Mouse (Mus musculus) c-Kit-positive CD71-positive TER-119-positive erythroid progenitor cells, embryonic 14.5 days (primary cell): Measurements from ENCODE around the gene Cers6.

Experiments used
- DNase-seq: peaks from one replicate; pipeline ENCODE4 v3.0.0-alpha.2; 2013; ENCODE audit warnings: low spot score

The Cers6 gene

GRCm38 (mm10) chr2:68860904-68861685, at the start of gene Cers6:
Cers6 (plus strand) TSS chr2:68861441.
- DNase-seq = peak; percentile 69

- DNase-seq = no peak
These were observed 46.8 kb upstream of the Cers6 start for GRCm38 (mm10) chr2:68814409-68814808.

- no peak for DNase-seq
These were observed 42.2 kb upstream of the Cers6 start for GRCm38 (mm10) chr2:68819040-68819439.

- DNase-seq = no peak
These were observed 38.9 kb upstream of the Cers6 start for GRCm38 (mm10) chr2:68822152-68822887.

GRCm38 (mm10) chr2:68825326-68826020, 35.8 kb upstream of the Cers6 start:
- no peak for DNase-seq

- no peak for DNase-seq
These were observed 17.9 kb upstream of the Cers6 start for GRCm38 (mm10) chr2:68843330-68843729.

- DNase-seq = no peak
These were observed 16.7 kb upstream of the Cers6 start for GRCm38 (mm10) chr2:68844530-68844929.

- no peak for DNase-seq
These were observed 16.1 kb upstream of the Cers6 start for GRCm38 (mm10) chr2:68845002-68845740.

- no peak for DNase-seq
These were observed 850 bp upstream of the Cers6 start for GRCm38 (mm10) chr2:68860391-68860790.

GRCm38 (mm10) chr2:68861721-68862463, 651 bp downstream of the Cers6 start:
- DNase-seq = no peak

GRCm38 (mm10) chr2:68862464-68863266, 1.4 kb downstream of the Cers6 start:
- DNase-seq = no peak

GRCm38 (mm10) chr2:68863561-68863960, 2.3 kb downstream of the Cers6 start:
- no peak for DNase-seq

- DNase-seq = no peak
These were observed 3.1 kb downstream of the Cers6 start for GRCm38 (mm10) chr2:68864366-68864765.

GRCm38 (mm10) chr2:68867148-68867547, 5.9 kb downstream of the Cers6 start:
- no peak for DNase-seq

- DNase-seq = no peak
These were observed 9.9 kb downstream of the Cers6 start for GRCm38 (mm10) chr2:68870999-68871780.

- DNase-seq = no peak
These were observed 11.8 kb downstream of the Cers6 start for GRCm38 (mm10) chr2:68873086-68873485.

- no peak for DNase-seq
These were observed 12.6 kb downstream of the Cers6 start for GRCm38 (mm10) chr2:68873653-68874441.

- DNase-seq = no peak
These were observed 13.3 kb downstream of the Cers6 start for GRCm38 (mm10) chr2:68874575-68874974.
